13 mouse cellular contexts compared by ENCODE assay signal in genomic region chr11:46302471-46302870, GRCm38 (mm10).
"Had no signal": no experiment of that assay in that cellular context is flagged by ENCODE, and none has a peak within 500 bp of the region (broad histone marks: within the 10 kb centered on the region; RNA-seq: fewer than 3 reads in every experiment).

No protein-coding gene starts in this region.

- H3K27me3 ChIP-seq: limb, embryonic 15.5 days; liver, embryonic 13.5 days; lung, embryonic 15.5 days; megakaryocyte, embryonic 14.5 days; midbrain, embryonic 12.5 days had no signal

- ATAC-seq: intestine, embryonic 16.5 days; liver, postnatal 0 days; midbrain, embryonic 16.5 days had no signal

- H3K4me3 ChIP-seq: limb, embryonic 15.5 days; liver, embryonic 13.5 days; lung, embryonic 15.5 days; megakaryocyte, embryonic 14.5 days; midbrain, embryonic 12.5 days had no signal

- DNase-seq: liver, embryonic 13.5 days; liver, postnatal 0 days; lung, postnatal 14 days; right cerebral cortex, adult 18-20 months; right cerebral cortex, postnatal 25 days; thymus, postnatal 36 days had no signal

- H3K27ac ChIP-seq: limb, embryonic 15.5 days; liver, embryonic 13.5 days; lung, embryonic 15.5 days; macrophage; midbrain, embryonic 12.5 days had no signal

- H3K4me1 ChIP-seq: lung, embryonic 15.5 days had no signal
